Mouse (Mus musculus) heart, adult 18-20 months (tissue): Measurements from ENCODE around the gene B4gat1. TPM values are rescaled to one million over a fixed set of nuclear protein-coding genes. Genes with fewer than 3 reads are reported as not detected.
A peak's percentile ranks its signal among the peaks of the same experiment; 100 is the strongest.

Experiments
- DNase-seq, 2 experiments: peaks; one replicate each; pipeline ENCODE4 v3.0.0; 2021 to 2022; ENCODE audit warnings: mixed read lengths in 1 of 2
- total RNA-seq, 2 experiments: library from RNA; stranded (reverse); gene quantifications; 2 replicates each; pipeline ENCODE4 v1.2.3; 2021

B4gat1 gene
- total RNA-seq, 2 experiments from 2014 or later = 46.0 TPM

DNA sequence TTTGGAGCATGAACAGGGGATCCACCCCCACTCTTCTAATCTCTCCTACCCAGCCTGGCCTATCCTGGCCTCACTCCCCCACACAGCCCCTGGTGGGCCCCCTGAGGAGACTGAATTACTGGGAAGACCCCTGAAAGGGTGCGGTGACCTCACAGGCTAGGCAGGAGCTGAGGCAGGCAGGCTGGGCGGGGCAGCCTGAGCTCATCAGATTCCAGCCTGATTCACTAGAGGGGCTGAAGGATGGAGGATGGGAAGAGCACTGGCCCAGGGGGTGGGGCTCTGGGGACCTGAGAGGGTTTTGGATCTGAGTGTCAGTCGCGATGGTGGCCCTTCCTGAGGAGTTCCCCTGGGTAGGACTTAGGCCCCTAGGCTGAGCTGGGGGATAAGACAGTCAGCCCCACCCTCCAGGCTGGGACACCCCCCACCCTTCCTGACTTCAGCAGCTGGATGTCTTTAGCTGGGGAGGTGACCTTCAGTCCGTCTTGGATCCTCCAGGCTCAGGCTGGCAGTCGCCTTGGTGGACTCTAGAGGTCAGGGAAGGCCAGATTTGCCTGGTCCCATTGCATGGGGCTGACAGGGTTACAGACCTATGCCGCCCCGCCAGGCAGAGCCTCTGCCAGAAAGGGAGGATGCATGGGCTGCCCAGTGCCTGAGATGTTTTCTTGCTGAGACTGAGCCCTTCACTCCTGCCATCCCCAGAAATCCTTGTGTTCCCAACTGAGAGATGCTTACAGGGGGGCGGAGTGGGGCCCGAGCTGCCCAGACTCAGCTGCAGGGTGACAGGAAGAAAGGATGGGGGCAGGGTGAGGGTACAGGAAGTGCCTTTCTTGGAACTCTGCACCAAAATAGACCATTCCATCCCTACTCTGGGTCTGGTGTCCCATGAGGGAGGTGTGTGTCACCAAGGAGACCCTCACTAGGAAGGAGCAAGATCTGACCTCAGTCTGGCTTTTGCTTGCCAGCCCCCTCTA, 20.5 kb downstream of the B4gat1 start:
- DNase-seq = peak in 1 of 2 experiments; percentile 37

DNA sequence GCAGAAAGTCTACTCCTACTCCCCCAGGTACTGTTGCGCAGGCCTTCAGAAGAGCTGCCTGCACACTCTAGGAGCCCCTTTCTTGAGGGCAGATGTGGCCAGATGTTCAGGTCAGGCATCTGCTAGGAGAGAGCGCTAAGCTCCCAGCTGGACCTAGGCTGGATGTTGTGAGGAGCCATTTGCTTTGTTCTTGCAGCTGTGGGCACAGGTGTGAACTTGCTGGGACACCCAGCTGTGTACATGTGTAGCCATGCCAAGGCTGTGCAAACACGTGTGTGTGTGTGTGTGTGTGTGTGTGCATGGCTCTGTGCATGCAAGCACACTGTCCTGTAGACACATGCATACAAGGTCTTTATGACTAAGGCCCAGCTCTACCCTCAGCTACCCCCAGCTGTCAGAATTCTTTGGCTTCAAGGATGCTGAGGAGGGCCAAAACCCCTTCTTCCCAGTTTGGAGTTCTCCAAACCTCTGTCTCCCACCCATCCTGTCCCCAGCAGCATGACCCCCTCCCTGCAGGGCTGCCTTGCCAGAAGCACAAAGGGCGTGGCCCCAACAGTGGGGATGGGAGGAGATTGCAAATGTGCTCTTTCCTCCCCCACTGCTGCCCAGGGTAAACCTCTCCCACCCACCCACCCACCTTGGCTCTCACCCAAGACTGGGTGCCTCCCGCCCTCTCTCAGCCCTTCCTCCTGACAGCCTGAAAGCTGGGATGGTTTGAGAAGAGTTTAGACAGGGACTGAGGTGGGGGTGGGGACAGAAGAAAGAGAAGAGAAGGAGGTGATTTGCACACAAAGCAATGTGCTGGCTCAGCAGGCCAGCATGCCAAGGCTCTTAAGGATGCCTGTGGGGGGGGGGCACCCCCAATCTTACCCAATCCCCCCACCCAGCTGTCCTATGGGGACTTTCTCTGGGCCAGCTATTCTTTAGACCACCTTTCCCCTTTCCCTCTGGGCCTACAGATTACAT, 22.0 kb downstream of the B4gat1 start:
- DNase-seq = peak; percentile 61 to 64

DNA sequence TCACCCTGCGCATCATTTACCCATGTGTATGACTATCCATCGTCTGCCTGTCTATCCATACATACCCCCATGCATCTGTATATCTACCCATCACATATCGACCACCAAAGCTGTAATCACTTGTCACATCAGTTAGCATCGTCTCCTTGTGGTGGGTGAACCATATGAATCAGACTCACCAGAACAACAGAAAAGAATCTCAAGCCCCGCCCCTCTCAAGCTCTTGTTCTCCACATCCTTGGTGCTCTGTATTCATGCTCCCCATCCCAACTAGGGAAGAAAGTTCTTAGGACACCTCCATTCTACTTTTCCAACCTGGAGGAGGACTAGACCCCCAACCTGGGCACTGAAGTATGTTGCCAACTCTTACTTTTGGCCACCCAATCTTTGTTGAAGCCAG, 23.4 kb downstream of the B4gat1 start:
- DNase-seq = no peak

DNA sequence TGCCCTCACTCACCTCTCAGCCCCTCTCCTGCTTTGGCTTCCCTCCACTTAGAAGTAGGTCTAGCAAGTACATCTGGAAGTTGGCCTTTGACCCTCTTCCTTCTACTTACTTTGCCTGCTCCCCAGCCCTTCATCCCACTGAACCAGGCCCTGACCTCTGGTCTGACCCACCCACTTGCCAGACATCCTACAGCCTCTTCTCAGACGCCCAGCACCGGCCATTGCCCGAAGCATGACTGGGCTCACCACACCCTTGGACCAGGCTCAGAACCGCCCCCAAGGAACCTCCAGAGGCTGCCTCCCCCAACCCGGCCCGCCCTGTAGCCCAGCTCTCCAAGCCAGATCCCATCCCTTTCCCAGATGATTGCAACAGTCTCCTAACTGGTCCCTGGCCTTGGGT, 23.8 kb downstream of the B4gat1 start:
- peak; percentile 63 to 69 for DNase-seq

DNA sequence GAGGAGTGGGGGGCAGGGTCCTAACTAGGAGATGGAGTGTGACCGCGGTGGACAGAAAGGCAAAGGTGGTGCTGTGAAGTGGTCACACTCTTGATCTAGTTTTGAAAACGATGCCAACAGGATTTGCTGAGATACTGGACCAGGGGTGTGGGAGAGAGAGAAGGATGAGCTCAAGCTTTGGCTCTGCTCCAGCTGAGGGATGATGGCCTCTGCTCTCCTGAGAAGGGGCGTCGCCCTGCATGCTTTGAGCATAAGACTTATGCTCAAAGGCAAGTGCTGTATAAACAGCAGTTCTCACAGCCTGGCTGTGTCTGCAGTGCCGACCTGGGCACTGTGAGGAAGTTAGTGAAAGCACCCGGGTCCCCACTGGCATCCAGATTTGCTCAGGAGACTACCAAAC, 26.5 kb downstream of the B4gat1 start:
- peak in 1 of 2 experiments; percentile 51 for DNase-seq

DNA sequence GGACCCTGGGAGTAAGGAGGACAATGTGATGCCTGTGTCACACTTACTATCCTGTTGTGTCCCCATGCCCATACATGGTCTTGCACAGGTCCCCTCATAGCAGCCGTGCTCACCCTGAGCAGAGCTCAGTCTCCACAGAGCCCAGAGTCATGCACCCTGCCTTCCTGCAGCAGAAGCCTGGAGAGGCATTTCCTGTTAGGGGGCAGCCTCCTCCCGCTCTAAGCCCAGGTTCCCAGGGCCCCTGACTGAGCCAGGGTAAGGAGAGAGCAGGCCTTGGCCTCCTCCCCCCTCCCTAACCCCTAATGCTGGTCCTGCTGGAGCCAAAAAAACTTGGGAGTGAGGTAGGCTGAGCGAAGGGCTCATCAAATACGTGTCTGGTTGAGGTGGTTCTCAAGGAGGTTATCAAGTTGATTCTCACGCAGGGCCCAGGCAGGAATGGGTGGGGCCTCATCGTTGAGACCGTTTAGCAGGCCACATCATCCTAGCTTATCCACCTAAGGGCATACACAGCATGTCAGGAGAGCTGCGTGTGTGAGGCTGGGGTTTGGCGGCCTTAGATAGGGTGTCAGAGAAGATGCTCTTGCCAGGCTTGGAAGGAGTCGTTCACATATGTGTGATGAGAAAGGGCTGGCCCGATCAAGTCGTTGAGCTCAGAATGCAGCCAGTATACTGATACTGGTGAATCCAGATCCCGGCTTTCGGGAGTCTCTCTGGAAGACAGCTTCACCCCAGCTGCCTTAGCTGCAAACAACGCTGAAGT, 28.6 kb downstream of the B4gat1 start:
- no peak for DNase-seq

DNA sequence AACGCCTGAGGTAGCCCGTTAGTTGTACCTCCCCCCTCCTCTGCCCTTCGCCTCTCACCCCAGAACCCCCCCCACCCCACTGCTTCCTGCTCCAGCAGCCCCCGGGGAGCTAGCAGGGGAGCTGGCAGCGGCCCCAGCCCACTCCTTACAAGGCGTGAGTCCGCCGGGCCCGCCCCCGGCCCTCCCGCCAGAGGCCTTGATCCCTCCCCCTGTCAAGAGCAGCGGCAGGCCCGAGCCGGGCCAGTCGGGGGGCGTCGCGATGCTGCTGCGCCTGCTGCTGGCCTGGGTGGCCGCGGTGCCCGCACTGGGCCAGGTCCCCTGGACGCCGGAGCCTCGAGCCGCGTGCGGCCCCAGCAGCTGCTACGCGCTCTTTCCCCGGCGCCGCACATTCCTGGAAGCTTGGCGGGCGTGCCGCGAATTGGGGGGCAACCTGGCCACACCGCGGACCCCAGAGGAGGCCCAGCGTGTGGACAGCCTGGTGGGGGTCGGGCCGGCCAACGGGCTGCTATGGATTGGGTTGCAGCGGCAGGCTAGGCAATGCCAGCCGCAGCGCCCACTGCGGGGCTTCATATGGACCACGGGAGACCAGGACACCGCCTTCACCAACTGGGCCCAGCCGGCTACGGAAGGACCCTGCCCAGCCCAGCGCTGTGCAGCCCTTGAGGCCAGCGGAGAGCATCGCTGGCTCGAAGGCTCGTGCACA, 29.4 kb downstream of the B4gat1 start, which contains the start of gene Cd248:
TSS of gene Cd248 (plus strand) at position 212 of the 703 bp plus-strand sequence.
- DNase-seq = peak; percentile 79 to 86

DNA sequence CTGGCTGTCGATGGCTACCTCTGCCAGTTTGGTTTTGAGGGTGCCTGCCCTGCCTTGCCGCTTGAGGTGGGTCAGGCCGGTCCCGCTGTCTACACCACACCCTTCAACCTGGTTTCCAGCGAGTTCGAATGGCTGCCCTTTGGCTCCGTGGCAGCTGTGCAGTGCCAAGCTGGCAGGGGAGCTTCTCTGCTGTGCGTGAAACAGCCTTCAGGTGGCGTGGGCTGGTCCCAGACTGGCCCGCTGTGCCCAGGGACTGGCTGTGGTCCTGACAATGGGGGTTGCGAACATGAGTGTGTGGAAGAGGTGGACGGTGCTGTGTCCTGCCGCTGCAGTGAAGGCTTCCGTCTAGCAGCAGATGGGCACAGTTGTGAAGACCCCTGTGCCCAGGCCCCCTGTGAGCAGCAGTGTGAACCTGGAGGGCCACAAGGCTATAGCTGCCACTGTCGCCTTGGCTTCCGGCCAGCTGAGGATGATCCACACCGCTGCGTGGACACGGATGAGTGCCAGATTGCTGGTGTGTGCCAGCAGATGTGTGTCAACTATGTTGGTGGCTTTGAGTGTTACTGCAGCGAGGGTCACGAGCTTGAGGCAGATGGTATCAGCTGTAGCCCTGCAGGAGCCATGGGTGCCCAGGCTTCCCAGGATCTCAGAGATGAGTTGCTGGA, 30.1 kb downstream of the B4gat1 start:
- no peak for DNase-seq

DNA sequence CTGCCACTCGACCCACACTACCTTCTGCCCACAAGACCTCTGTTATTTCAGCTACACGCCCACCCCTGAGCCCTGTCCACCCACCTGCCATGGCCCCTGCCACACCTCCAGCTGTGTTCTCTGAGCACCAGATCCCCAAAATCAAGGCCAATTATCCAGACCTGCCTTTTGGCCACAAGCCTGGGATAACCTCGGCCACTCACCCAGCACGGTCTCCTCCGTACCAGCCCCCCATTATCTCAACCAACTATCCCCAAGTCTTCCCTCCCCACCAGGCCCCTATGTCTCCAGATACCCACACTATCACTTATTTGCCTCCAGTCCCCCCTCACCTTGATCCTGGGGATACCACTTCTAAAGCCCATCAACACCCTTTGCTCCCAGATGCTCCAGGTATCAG, 30.9 kb downstream of the B4gat1 start:
- DNase-seq = no peak

DNA sequence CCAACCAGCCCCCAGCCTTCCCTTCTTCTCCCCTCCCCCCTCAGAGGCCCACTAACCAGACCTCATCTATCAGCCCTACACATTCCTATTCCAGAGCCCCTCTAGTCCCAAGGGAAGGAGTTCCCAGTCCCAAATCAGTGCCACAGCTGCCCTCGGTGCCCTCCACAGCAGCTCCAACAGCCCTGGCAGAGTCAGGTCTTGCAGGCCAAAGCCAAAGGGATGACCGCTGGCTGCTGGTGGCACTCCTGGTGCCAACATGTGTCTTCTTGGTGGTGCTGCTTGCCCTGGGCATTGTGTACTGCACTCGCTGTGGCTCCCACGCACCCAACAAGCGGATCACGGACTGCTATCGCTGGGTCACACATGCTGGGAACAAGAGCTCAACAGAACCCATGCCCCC, 31.4 kb downstream of the B4gat1 start:
- no peak for DNase-seq

DNA sequence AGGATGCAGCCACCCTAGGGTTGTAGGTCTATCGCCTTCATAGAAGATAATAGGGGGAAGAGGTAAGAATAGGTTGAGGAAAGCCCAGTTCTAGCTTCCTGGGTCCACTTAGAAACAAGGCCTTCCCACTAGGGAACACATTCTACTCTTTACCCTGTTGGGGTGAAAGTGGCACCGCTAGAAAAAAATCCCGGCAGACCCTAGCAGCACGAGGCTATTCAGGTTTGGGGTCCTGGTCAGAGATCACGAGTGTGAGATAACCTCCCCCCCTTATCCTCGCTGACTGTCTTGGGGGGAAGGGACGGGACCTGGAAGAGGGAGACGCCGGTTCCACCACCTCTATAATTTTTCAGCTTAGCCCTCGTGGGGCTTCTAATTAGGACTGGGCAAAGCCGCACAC, 32.5 kb downstream of the B4gat1 start:
- DNase-seq = no peak

DNA sequence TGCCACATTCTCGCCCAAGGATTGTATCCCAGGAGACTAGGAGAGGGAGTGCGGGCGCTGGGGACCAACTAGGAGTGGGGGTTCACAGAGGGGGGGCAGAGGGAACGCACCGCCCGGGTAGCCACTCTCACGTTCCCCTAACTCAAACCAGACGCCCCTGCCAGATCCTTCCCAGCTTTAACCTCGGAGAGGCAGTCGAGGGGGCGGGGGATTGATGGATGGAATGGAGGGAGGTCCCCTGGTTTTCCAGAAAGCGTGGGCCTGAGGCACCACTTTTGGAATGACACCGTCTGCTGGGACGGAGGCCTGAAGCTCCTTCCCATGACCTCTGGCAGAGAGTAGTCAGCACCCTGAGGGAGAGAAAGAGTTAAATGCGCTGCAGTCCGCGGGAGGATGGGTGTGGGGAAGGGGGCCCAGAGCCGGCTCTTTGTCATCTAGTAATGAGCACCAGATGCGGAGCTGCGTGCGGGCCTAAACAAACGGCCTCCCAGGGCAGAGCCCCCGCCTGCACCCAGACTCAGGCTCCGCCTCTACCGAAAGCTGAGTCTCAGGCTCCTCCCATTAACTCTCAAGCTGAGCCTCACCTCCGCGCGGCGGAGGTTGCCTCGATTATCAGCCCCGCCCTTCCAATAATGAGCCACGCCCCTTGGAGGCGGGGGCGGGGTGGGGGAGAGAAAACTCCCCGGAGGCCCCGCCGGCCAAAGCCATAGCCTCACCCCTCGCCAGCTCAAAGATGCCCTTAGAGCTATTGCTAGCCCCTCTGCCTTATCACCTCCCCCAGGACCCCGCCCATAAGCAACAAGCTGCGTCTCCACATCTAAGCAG, 33.1 kb downstream of the B4gat1 start:
- peak; percentile 85 to 87 for DNase-seq

DNA sequence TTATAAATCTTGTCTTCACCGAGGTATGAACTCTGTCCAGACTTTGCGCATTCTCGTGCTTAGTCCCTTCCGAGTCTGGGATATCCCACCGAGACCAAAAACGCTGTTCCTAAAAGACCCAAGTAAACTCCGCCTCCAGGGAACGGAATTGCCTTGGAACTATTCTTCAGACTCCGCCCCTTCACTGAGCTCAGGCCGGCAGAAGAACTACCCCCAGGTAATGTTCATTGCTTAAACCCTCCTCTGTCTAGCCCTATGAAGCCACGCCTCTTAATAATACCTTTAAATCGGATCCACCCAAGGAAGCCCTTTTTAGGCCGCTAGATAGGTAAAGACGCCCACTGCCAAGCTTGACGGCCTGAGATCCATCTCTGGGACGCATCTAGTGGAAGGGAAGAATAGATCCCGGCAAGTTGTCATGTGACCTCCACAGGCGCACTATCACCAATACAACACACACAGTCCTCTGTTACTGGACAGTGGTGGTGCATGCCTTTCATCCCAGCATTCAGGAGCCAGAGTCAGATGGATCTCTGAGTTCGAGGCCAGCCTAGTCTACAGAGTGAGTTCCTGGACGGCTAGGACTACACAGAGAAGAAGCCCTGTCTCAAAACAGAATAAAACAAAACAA, 33.9 kb downstream of the B4gat1 start:
- DNase-seq = peak in 1 of 2 experiments; percentile 44

DNA sequence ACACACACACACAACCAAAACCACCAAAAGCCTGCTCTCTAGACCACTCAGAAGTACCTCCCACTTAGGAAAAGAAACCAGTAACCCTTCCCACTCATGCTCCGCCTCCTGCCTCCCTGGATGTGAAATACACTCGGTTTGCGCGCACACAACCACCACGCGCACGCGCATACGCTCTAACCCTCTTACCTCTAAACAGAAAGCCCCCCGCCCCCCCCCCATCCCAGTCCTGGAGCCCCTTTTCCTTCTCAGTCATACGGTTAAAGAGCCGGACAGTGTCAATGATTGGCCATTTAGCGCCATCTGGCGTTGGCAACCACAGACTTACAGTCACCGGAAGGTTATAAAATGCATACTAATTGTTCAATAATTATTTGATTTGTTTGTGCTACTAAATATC, 34.4 kb downstream of the B4gat1 start:
- DNase-seq = peak in 1 of 2 experiments; percentile 85

DNA sequence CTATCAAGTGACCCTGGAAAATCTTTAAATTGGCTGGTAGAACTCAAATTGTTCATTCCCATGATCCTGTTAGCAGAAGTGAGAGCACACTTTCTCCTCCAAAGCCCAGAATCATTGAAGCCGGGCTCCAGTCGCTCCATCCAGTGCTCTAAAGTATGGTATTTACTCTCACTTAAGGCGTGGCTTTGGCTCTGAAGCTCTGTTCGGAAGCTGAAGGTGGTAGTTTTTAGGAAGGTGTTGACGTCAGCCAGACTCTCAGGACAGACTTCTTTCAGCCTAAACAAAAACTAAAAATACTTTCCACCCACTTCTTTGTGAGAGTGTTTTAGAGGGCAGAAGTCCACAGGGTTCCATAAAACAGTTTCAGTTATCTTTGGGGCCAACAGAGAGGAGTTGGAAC, 34.9 kb downstream of the B4gat1 start:
- no peak for DNase-seq

DNA sequence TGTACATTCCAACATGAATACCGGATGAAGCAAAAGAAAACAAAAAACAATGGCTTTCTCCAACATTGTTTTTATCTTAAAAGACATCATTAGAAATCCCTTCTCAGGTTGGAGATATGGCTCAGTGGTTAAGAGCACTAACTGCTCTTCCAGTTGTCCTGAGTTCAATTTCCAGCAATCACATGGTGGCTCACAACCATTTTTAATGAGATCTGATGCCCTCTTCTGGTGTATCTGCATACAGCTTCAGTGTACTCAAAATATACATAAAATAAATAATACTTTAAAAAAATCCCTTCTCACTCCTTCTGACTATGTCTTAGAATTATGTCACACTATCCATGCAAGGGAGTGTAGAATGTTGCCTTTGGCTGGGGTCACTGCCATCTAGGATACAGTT, 40.7 kb downstream of the B4gat1 start:
- no peak for DNase-seq

DNA sequence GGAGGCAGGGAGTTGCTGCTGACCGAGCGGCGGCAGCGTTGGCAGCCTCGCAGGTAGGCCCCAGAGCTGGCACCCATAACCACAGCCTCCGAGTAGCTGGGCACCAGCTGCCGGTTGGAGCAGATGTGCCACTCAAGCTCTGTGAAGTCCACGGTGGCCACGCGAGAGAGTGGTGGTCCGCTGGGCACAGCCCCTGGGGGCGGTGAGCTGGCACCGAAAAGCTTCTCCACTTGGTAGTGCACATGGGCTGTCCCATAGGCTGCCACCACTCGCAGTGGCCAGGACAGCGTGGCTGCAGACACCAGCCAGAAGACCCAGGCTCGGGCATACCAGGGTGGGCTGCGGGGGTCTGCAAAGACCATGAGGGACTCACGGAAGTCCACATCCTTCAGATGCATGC, 43.4 kb downstream of the B4gat1 start:
- no peak for DNase-seq

DNA sequence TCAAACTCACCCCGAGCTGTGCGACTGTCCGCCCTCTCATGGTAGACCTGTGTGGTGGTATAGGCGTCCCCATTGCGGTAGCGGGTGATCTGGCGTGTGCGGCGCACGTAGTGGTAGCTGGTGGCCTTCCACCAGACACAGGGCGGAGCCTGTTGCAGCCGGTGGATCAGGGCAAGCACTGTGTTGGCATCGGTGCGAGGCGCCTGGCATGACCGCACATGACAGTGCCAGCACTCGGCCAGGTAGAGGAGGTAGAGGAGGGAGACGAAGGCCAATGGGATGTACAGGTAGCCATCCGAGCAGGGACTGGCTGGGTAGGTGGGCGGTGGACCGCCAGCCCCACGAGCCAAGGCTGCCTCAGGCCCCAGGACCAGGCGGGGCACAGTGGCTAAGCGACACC, 44.0 kb downstream of the B4gat1 start:
- no peak for DNase-seq
